Mouse (Mus musculus): ENCODE measurements around the gene Tlr6. TPM values are rescaled to one million over a fixed set of nuclear protein-coding genes. Genes with fewer than 3 reads are reported as not detected.
A peak's percentile ranks its signal among the peaks of the same experiment; 100 is the strongest.

Tlr6 gene
- polyA plus RNA-seq, 1 experiment from 2014 or later, result 0.57 TPM

DNA sequence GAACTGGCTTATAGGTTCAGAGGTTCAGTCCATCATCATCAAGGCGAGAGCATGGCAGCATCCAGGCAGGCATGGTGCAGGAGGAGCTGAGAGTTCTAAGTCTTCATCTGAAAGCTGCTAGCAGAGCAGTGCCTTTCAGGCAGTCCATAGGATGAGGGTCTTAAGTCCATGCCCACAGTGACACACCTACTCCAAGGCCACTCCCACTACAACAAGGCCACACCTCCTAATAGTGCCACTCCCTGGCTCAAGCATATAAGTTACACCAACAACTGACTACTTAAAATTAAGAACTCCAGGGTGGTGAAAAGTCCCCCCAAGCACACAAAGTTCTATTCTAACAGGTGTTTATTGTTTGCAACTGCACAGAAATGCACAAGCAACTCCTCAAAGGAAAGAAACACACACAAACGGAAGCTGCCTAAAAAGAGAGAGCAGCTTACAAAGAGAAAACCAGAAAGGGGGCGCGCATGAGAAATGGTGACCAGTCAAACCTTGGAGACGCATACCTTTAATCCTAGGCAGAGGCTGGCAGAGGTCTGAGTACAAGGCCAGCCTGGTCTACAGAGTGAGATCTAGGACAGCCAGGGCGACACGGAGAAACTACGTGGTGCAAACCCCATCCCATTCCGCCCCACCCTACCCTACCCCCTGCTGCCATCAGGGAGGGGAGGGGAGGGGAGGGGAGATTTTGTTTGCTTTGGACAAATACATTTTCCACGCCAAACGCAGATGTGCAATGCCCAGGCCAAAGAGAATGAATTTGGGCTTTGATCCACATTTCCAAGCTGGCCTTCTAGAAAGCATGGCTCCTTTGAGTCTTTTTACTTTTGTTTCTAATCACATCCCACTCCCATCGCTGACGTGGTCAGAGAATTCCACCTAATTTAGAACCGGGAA, 9.3 kb upstream of the Tlr6 start:
- H3K27me3 ChIP-seq (ENCODE audit: control insufficient read depth, insufficient read depth, low read length), result no peaks in the 10 kb centered on the region
- H3K4me2 ChIP-seq (replicated peaks; ENCODE audit: low read depth), result peak overlapping the region; percentile 78
- peak overlapping the region; percentile 90 for H3K27ac ChIP-seq (replicated peaks)
- H3K4me1 ChIP-seq (replicated peaks; ENCODE audit: control insufficient read depth, insufficient read depth), result no peaks in the 10 kb centered on the region
- 6% methylated on average over 14 of the region's 14 CpGs for WGBS
- DNase-seq (ENCODE audit: low spot score) (peak; percentile 57), ATAC-seq (ENCODE audit: low FRiP score, low TSS enrichment) (peak; percentile 59)
- no peaks in the 10 kb centered on the region for H3K36me3 ChIP-seq (ENCODE audit: control insufficient read depth, insufficient read depth, low read length)
- peak overlapping the region; percentile 73 for H3K4me3 ChIP-seq (ENCODE audit: low read depth, low read length)
- H3K9ac ChIP-seq (ENCODE audit: low read length), result peak overlapping the region; percentile 87
- H3K9me3 ChIP-seq (ENCODE audit: control insufficient read depth, low read length), result no peaks in the 10 kb centered on the region
- no peak for TF ChIP-seq EP300 (optimal IDR thresholded peaks at IDR 0.05)
- 0 out of 2 replicates have a peak, but pooled peaks have one; percentile 19 for TF ChIP-seq CTCF (IDR thresholded peaks at IDR 0.05; ENCODE audit: low read depth)

DNA sequence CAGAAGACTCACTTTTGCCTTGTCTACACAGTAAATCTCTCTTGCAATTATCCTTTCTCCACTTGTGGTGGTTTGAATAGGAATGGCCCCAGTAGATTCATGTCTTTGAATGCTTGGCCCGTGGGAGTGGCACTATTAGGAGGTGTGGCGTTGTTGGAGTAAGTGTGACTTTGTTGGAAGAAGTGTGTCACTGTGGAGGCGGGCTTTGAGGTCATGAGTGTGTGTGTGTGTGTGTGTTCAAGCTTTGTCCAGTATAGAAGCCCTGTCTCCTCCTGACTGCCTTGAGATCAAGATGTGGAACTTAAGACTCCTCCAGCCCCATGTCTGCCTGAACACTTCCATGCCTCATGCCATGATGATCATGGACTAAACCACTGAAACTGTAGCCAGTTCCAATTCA, 3.8 kb upstream of the Tlr6 start:
- Histone ChIP-seq H3K9ac (ENCODE audit: low read length) (no peak overlapping the region), H3K9me3 (ENCODE audit: control insufficient read depth, low read length) (no peaks in the 10 kb centered on the region), H3K27ac (replicated peaks) (no peak overlapping the region), H3K4me2 (replicated peaks; ENCODE audit: low read depth) (no peak overlapping the region), H3K4me3 (ENCODE audit: low read depth, low read length) (no peak overlapping the region), H3K36me3 (ENCODE audit: control insufficient read depth, insufficient read depth, low read length) (no peaks in the 10 kb centered on the region), H3K4me1 (replicated peaks; ENCODE audit: control insufficient read depth, insufficient read depth) (no peaks in the 10 kb centered on the region), H3K27me3 (ENCODE audit: control insufficient read depth, insufficient read depth, low read length) (no peaks in the 10 kb centered on the region)
- peak; percentile 67 for ATAC-seq (ENCODE audit: low FRiP score, low TSS enrichment)
- no peak for TF ChIP-seq CTCF (IDR thresholded peaks at IDR 0.05; ENCODE audit: low read depth)
- TF ChIP-seq EP300 (optimal IDR thresholded peaks at IDR 0.05), result no peak
- WGBS, result 83% methylated on average over 3 of the region's 3 CpGs
- peak; percentile 30 for DNase-seq (ENCODE audit: low spot score)

DNA sequence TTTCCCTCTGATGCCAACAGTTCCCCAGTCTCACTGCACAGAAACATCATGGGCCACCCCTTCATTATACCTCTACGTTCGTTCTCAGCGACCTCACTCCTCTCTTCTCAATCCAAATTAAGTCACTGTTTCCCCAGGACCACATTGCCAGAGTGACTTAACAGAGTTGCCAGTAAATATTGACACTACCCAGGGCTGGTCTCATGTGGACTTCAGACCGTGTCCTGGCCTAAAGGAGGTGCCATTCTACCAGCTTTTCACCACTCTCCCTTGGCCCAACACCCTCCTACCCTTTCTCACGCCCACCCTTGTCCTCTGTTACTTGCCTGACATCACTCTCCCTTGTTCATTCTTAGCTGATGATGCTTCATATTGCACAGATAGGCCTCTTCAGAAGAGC, 3.4 kb upstream of the Tlr6 start:
- H3K4me2 ChIP-seq (replicated peaks; ENCODE audit: low read depth), result no peak overlapping the region
- 65% methylated on average over 5 of the region's 5 CpGs for WGBS
- ATAC-seq (ENCODE audit: low FRiP score, low TSS enrichment), result peak; percentile 90

GRCm38 (mm10) chr5:64960857-64961391, 1.0 kb upstream of the Tlr6 start:
- Histone ChIP-seq H3K4me3 (ENCODE audit: low read depth, low read length) (no peak overlapping the region), H3K9ac (ENCODE audit: low read length) (no peak overlapping the region), H3K9me3 (ENCODE audit: control insufficient read depth, low read length) (no peaks in the 10 kb centered on the region), H3K4me2 (replicated peaks; ENCODE audit: low read depth) (no peak overlapping the region), H3K4me1 (replicated peaks; ENCODE audit: control insufficient read depth, insufficient read depth) (no peaks in the 10 kb centered on the region), H3K36me3 (ENCODE audit: control insufficient read depth, insufficient read depth, low read length) (no peaks in the 10 kb centered on the region), H3K27me3 (ENCODE audit: control insufficient read depth, insufficient read depth, low read length) (no peaks in the 10 kb centered on the region), H3K27ac (replicated peaks) (no peak overlapping the region)
- ATAC-seq (ENCODE audit: low FRiP score, low TSS enrichment), result no peak
- WGBS, result 82% methylated on average over 13 of the region's 13 CpGs
- TF ChIP-seq CTCF (IDR thresholded peaks at IDR 0.05; ENCODE audit: low read depth) (no peak), EP300 (optimal IDR thresholded peaks at IDR 0.05) (no peak)
- DNase-seq (ENCODE audit: low spot score), result no peak

More for the DNA sequence above, 3.4 kb upstream of the Tlr6 start:
- H3K4me3 ChIP-seq (ENCODE audit: low read depth, low read length), result no peak overlapping the region
- TF ChIP-seq EP300 (optimal IDR thresholded peaks at IDR 0.05), result no peak
- TF ChIP-seq CTCF (IDR thresholded peaks at IDR 0.05; ENCODE audit: low read depth), result no peak; the same call in 1 of the 2 replicates
- peak; percentile 43 for DNase-seq (ENCODE audit: low spot score)
- no peaks in the 10 kb centered on the region for H3K4me1 ChIP-seq (replicated peaks; ENCODE audit: control insufficient read depth, insufficient read depth)
- H3K9me3 ChIP-seq (ENCODE audit: control insufficient read depth, low read length), result no peaks in the 10 kb centered on the region
- no peaks in the 10 kb centered on the region for H3K36me3 ChIP-seq (ENCODE audit: control insufficient read depth, insufficient read depth, low read length)
- H3K27ac ChIP-seq (replicated peaks), result no peak overlapping the region
- no peaks in the 10 kb centered on the region for H3K27me3 ChIP-seq (ENCODE audit: control insufficient read depth, insufficient read depth, low read length)
- H3K9ac ChIP-seq (ENCODE audit: low read length), result no peak overlapping the region

- 78% methylated on average over 22 of the region's 22 CpGs for WGBS
- TF ChIP-seq EP300 (optimal IDR thresholded peaks at IDR 0.05) (no peak), CTCF (IDR thresholded peaks at IDR 0.05; ENCODE audit: low read depth) (no peak)
These were observed 680 bp downstream of the Tlr6 start for GRCm38 (mm10) chr5:64958991-64959842.

More at GRCm38 (mm10) chr5:64958991-64959842, 680 bp downstream of the Tlr6 start:
- H3K4me1 ChIP-seq (replicated peaks; ENCODE audit: control insufficient read depth, insufficient read depth), result no peaks in the 10 kb centered on the region
- H3K9me3 ChIP-seq (ENCODE audit: control insufficient read depth, low read length), result no peaks in the 10 kb centered on the region
- no peaks in the 10 kb centered on the region for H3K27me3 ChIP-seq (ENCODE audit: control insufficient read depth, insufficient read depth, low read length)
- H3K36me3 ChIP-seq (ENCODE audit: control insufficient read depth, insufficient read depth, low read length), result no peaks in the 10 kb centered on the region
- ATAC-seq (ENCODE audit: low FRiP score, low TSS enrichment) (no peak), DNase-seq (ENCODE audit: low spot score) (no peak)
- no peak overlapping the region for H3K9ac ChIP-seq (ENCODE audit: low read length)
- no peak overlapping the region for H3K27ac ChIP-seq (replicated peaks)
- no peak overlapping the region for H3K4me3 ChIP-seq (ENCODE audit: low read depth, low read length)
- H3K4me2 ChIP-seq (replicated peaks; ENCODE audit: low read depth), result 0 out of 2 replicates have a peak overlapping the region, but pooled peaks have one; percentile 3
